Mouse (Mus musculus) ES-E14 (cell line): Measurements from ENCODE around the gene Hibch.

Experiments
- CHD2 ChIP-seq: IDR thresholded peaks from 2 replicates; pipeline ENCODE4 v1.6.1; 2014; ENCODE audit warnings: mild to moderate bottlenecking, low read depth, low read length, inconsistent platforms
- MAFK ChIP-seq: IDR thresholded peaks from 2 replicates; pipeline ENCODE4 v1.6.1; 2014; ENCODE audit warnings: mild to moderate bottlenecking, low read depth, low read length, inconsistent platforms; ENCODE audit not compliant: insufficient read depth
- ZC3H11A ChIP-seq: IDR thresholded peaks from 2 replicates; pipeline ENCODE4 v1.6.1; 2012; ENCODE audit warnings: low read depth, mild to moderate bottlenecking, inconsistent platforms, low read length, borderline replicate concordance
- ZNF384 ChIP-seq: IDR thresholded peaks from 2 replicates; pipeline ENCODE4 v1.6.1; 2012; ENCODE audit warnings: low read depth, low read length, inconsistent platforms

DNA sequence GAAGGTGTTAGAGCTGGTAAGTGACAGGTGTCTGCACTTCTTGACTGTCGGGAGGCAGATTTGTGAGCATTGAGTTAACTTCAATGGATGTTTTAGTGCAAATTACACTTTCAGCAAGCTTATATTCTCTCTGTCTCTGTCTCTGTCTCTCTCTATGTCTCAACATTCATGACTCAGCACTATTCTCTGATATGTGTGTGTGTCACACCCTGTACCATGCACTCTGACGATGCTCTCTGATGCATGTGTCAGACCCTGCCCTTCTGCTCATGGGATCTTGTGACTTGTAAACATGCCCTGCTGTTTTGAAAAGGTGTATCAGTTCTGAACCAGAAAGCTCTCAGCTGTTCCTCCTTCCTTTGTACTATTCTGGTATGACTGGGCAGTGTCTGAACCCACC is 71.9 kb downstream of the Hibch start:
- TF ChIP-seq ZNF384 (no peak), MAFK (peak; percentile 63), CHD2 (no peak), ZC3H11A (no peak)
